Comparison of ENCODE assay signal across 8 mouse cellular contexts in genomic region chr2:73585347-73585831, GRCm38 (mm10). TPM values are rescaled to one million over a fixed set of nuclear protein-coding genes. Genes with fewer than 3 reads are reported as not detected.
DNase-seq lines count a peak whose midpoint lies in the region; ATAC-seq and TF ChIP-seq lines count a peak whose summit lies in the region.

No protein-coding gene starts in this region.

- DNase-seq in cerebellum, postnatal 25 days = peak; percentile 27 to 32
- DNase-seq in cerebellum, adult 11 months = no peak
- peak; percentile 27 for DNase-seq in fibroblast of lung, adult 2 months (ENCODE audit: low read depth)
- peak; percentile 49 for DNase-seq in hindbrain, postnatal 0 days (ENCODE audit: low spot score)
- peak; percentile 32 for DNase-seq in yolk sac, embryonic 10.5 days (ENCODE audit: low spot score)
- no peak for DNase-seq in ovary, adult 18-20 months (ENCODE audit: low spot score)

- H3K4me1 ChIP-seq in E14TG2a.4 (replicated peaks; ENCODE audit: low read depth, low read length) = peaks cover 24% of the 10 kb centered on the region
- H3K4me1 ChIP-seq in hindbrain, postnatal 0 days (ENCODE audit: insufficient read depth, low read length) = peaks cover 8% of the 10 kb centered on the region; the same call in 1 of the 2 replicates
- no peaks in the 10 kb centered on the region; the same call in 1 of the 2 replicates for H3K4me1 ChIP-seq in liver, embryonic 15.5 days (replicated peaks)

- TF ChIP-seq CTCF in E14TG2a.4 (conservative IDR thresholded peaks at IDR 0.05; ENCODE audit: low read length) = no peak
- TF ChIP-seq CTCF in hindbrain, postnatal 0 days (IDR thresholded peaks at IDR 0.05; ENCODE audit: low read depth) = no peak

- H3K4me2 ChIP-seq in hindbrain, postnatal 0 days (ENCODE audit: low read depth, low read length) = peak overlapping the region; percentile 64
- peak overlapping the region; percentile 64 for H3K4me2 ChIP-seq in liver, embryonic 15.5 days

- H3K9ac ChIP-seq in hindbrain, postnatal 0 days (replicated peaks; ENCODE audit: low read length) = peak overlapping the region; percentile 25
- no peak overlapping the region for H3K9ac ChIP-seq in liver, embryonic 15.5 days

- H3K9me3 ChIP-seq in E14TG2a.4 (ENCODE audit: low read length) = no peaks in the 10 kb centered on the region
- no peaks in the 10 kb centered on the region for H3K9me3 ChIP-seq in hindbrain, postnatal 0 days (ENCODE audit: low read length)
- H3K9me3 ChIP-seq in liver, embryonic 15.5 days (replicated peaks) = no peaks in the 10 kb centered on the region

- H3K4me3 ChIP-seq in E14TG2a.4 (replicated peaks; ENCODE audit: low read length) = peak overlapping the region; percentile 43
- H3K4me3 ChIP-seq in hindbrain, postnatal 0 days (ENCODE audit: low read length) = peak overlapping the region; percentile 42
- H3K4me3 ChIP-seq in liver, embryonic 15.5 days (replicated peaks) = peak overlapping the region; percentile 47

- peak; percentile 42; the same call in 1 of the 2 replicates for ATAC-seq in hindbrain, postnatal 0 days
- no peak for ATAC-seq in liver, embryonic 15.5 days (ENCODE audit: insufficient read depth)

- no peaks in the 10 kb centered on the region for H3K36me3 ChIP-seq in E14TG2a.4 (ENCODE audit: insufficient read depth, low read length)
- H3K36me3 ChIP-seq in hindbrain, postnatal 0 days (ENCODE audit: insufficient read depth, low read length) = no peaks in the 10 kb centered on the region
- H3K36me3 ChIP-seq in liver, embryonic 15.5 days (replicated peaks) = no peaks in the 10 kb centered on the region

- H3K27me3 ChIP-seq in E14TG2a.4 (ENCODE audit: insufficient read depth, low read length) = peaks cover 27% of the 10 kb centered on the region
- H3K27me3 ChIP-seq in hindbrain, postnatal 0 days (ENCODE audit: insufficient read depth, low read length) = no peaks in the 10 kb centered on the region
- H3K27me3 ChIP-seq in liver, embryonic 15.5 days = peaks cover 33% of the 10 kb centered on the region

- 11% methylated on average over 12 of the region's 12 CpGs for WGBS in hindbrain, postnatal 0 days
- 18% methylated on average over 12 of the region's 12 CpGs for WGBS in liver, embryonic 15.5 days (ENCODE audit: insufficient replicate concordance)

- peak overlapping the region; percentile 56; the same call in 1 of the 2 replicates for H3K27ac ChIP-seq in hindbrain, postnatal 0 days
- no peak overlapping the region for H3K27ac ChIP-seq in liver, embryonic 15.5 days (replicated peaks)

RNA-seq across cellular contexts. Expression of gene Chrna1, which starts 5.3 kb away (rescaled TPM):
- total RNA-seq in hindbrain, postnatal 0 days (2014; rRNA removed) = not detected in 2 replicates
- 0.15 and 0.25 TPM in 2 replicates for polyA plus RNA-seq in hindbrain, postnatal 0 days (2015; fragmentation: Nextera tagmentation; extraction: Ambion mirVana)
- 0.30 and 0.53 TPM in 2 replicates for polyA plus RNA-seq in liver, embryonic 15.5 days (2015; fragmentation: Nextera tagmentation; extraction: Ambion mirVana)

RNA-seq across cellular contexts. Expression of gene Wipf1, which starts 55.9 kb away (rescaled TPM):
- total RNA-seq in hindbrain, postnatal 0 days (2014; rRNA removed) = 2.4 and 3.0 TPM in 2 replicates
- polyA plus RNA-seq in hindbrain, postnatal 0 days (2015; fragmentation: Nextera tagmentation; extraction: Ambion mirVana) = 2.6 TPM in 2 replicates
- 3.5 and 3.8 TPM in 2 replicates for polyA plus RNA-seq in liver, embryonic 15.5 days (2015; fragmentation: Nextera tagmentation; extraction: Ambion mirVana)

Comparison
In these comparisons a context has a peak if more than half of its experiments do, and no peak if none do; other contexts are left out.
1. DNase-seq: peak in cerebellum, postnatal 25 days (2 of 2), fibroblast of lung, adult 2 months (single experiment), hindbrain, postnatal 0 days (single experiment) and yolk sac, embryonic 10.5 days (single experiment); none in cerebellum, adult 11 months (single experiment) and ovary, adult 18-20 months (single experiment).
2. Peak in every context shown above with its lines, with median percentiles within 50 percentile points of each other: H3K4me3 ChIP-seq.